Mouse (Mus musculus) myocyte (in vitro differentiated cells): ENCODE results near the gene Mrpl48.

Source experiments
- E2F4 ChIP-seq: IDR thresholded peaks from one replicate; pipeline ENCODE4 v1.6.1; 2011; ENCODE audit warnings: mild to moderate bottlenecking, control low read depth, moderate library complexity; ENCODE audit not compliant: insufficient read depth
- MYOG ChIP-seq, 3 experiments: IDR thresholded peaks; one replicate each; pipeline ENCODE4 v1.6.1; 2011; ENCODE audit warnings: control low read depth in 2 of 3, low read depth in 2 of 3, mild to moderate bottlenecking in 2 of 3; ENCODE audit not compliant: insufficient read length in 2 of 3, control insufficient read depth in 1 of 3, insufficient read depth in 1 of 3
- POLR2A ChIP-seq: IDR thresholded peaks from one replicate; pipeline ENCODE4 v1.6.1; 2011; ENCODE audit warnings: low read depth, mild to moderate bottlenecking, control low read depth, moderate library complexity; ENCODE audit not compliant: insufficient read length
- REST ChIP-seq: IDR thresholded peaks from one replicate; pipeline ENCODE4 v1.6.1; 2011; ENCODE audit warnings: mild to moderate bottlenecking, control low read depth, moderate library complexity; ENCODE audit not compliant: insufficient read depth, insufficient read length

DNA sequence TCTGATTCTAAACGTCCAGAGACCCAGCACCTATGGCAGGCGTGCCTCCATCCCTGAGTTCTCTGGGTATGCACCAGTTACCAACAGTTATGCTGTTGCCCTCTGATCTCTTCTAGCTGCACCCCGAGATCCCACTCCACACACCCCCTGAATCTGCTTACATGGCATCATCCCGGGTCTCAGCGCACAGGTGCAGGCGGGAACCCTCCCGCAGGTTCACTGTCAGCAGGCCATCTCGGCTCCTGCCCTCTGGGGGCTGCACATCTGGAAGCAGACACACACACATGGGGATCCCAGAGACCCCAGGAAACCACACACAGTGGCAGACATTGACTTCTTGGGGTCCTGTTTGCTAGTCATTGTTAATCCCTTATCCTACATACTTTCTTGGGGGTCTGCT, 46.3 kb upstream of the Mrpl48 start:
- TF ChIP-seq REST: no peak
- no peak for TF ChIP-seq POLR2A
- no peak for TF ChIP-seq MYOG (IDR thresholded peaks at IDR 0.05; ENCODE audit: control insufficient read depth in 1 of 3, insufficient read depth in 1 of 3, insufficient read length in 2 of 3, low read depth in 2 of 3)
- no peak for TF ChIP-seq E2F4
